Mouse (Mus musculus): ENCODE measurements around the gene Eif2b3.

GRCm38 (mm10) chr4:117095551-117096452 is 76.6 kb downstream of the Eif2b3 start, which contains the start of gene Ptch2:
- TF ChIP-seq TAL1 (IDR thresholded peaks at IDR 0.05; ENCODE audit: low read length) (no peak), GATA1 (IDR thresholded peaks at IDR 0.05; ENCODE audit: low read length) (no peak)

All from erythroblast, embryonic 14.5 days (primary cell).